Mouse (Mus musculus) right cerebral cortex, postnatal 4 days (tissue): ENCODE data around the gene 1110032A03Rik.

Experiments
- DNase-seq: peaks from one replicate; pipeline ENCODE4 v3.0.0-alpha.2; 2022

1110032A03Rik gene

GRCm38 (mm10) chr9:50729600-50729999, 45.7 kb downstream of the 1110032A03Rik start:
- DNase-seq, result no peak

- peak; percentile 90 for DNase-seq
Observed at GRCm38 (mm10) chr9:50727925-50728651, 47.2 kb downstream of the 1110032A03Rik start.

- peak; percentile 33 for DNase-seq
Observed at GRCm38 (mm10) chr9:50727171-50727924, 48.0 kb downstream of the 1110032A03Rik start.

- DNase-seq, result no peak
Observed at GRCm38 (mm10) chr9:50725921-50726590, 49.3 kb downstream of the 1110032A03Rik start.

GRCm38 (mm10) chr9:50724661-50725330, 50.5 kb downstream of the 1110032A03Rik start:
- no peak for DNase-seq

DNA sequence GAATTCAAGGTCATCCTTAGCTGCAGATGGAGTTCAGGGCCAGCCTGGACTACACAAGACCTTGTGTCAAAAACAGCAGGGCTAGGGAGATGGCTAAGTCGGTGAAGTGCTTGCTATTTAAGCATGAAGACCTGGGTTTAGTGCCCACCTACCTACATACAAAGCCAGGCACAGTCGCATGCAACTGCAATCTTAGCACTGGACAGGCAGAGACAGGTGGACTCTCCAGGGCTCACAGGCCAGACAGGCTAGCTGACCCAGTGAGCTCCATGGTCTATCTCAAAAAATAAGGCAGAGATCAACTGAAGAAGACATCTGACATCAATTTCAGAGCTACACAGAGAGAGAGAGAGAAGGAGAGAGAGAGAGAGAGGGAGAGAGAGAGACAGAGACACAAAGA, 51.2 kb downstream of the 1110032A03Rik start:
- DNase-seq, result no peak

GRCm38 (mm10) chr9:50723406-50723805, 51.9 kb downstream of the 1110032A03Rik start:
- peak; percentile 72 for DNase-seq

GRCm38 (mm10) chr9:50722451-50722911, 52.8 kb downstream of the 1110032A03Rik start:
- DNase-seq, result no peak

DNA sequence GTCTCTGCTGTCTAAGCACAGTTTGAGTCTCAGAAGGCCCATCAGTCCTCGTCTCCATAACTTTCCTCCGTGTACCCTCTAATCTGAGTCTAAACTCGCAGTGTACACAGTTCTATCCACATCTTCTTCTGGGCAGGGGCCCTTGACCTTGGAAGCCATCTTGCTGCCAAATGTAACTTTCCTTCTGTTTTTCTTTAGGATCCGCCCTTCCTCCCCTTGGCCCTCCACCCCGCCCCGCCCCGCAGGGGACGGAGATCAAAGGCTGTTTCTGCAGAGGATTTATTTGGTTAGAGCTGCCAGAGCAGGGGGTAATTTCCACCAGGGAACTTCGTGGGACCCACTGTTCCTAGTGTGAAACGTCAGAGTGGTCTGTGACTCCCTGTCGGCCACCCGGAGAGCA, 54.3 kb downstream of the 1110032A03Rik start:
- DNase-seq, result no peak

GRCm38 (mm10) chr9:50718878-50719277, 56.4 kb downstream of the 1110032A03Rik start:
- DNase-seq, result no peak

DNA sequence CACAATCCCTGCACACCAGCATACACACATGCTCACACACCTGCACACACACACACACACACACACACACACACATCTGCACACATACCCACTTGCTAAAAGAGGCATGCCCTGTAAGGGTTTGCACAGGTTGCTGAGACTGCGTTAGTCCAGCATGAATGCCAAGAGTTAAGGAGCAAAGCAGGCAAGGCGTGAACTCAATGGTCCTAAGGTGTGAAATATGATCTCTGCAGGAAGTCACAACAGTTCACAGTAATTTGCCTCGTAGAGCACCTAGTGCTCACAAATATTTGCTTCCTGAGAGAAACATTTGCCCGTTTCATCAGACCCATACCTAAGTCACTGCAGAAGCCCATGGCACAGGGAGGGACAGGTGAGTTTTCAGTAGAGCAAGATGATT, 61.1 kb downstream of the 1110032A03Rik start:
- no peak for DNase-seq
